Mouse (Mus musculus) testis, postnatal 10 days (tissue): Measurements from ENCODE around the gene Mtx3.
"Not testable (repeated sequence)": the region's sequence is repeated elsewhere in the genome, so short reads cannot be mapped to it uniquely, and the experiment has no call there.

Experiments used
- DNase-seq: peaks from one replicate; pipeline ENCODE4 v3.0.0; 2021; ENCODE audit warnings: low spot score

Gene Mtx3

DNA sequence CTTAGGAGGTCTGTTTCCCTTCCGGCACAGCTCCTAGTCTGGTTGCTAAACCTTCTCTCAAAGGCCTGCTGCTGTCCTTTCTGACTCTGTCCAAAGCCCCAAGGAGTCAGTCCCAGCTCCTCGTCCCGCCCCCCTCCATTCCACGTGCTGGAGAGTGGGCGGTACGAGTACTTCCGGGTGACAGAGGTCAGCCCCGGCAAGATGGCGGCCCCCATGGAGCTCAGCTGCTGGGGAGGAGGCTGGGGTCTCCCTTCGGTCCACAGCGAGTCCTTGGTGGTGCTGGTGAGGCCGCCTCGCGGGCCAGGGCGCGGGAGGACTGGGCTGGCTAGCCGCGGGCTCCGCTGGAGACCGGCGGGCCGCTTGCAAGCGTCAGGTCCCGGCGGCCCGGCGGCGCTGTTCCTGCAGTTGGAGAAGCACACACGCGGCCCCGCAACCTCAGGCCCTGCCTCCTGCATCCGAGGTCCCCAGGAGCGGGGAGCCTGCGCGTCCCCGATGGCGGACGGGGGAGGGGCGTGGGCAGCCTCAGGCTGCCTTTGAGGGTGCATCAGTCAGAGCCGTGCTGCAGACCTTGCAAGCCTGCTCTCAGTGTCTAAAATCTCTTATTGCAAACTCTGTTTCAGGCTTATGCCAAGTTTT lies at the start of gene Mtx3:
Mtx3 (plus strand) TSS at position 175 of the 636 bp plus-strand sequence.
- DNase-seq: peak; percentile 94

- no peak for DNase-seq
Observed at GRCm38 (mm10) chr13:92798830-92799229, 45.7 kb upstream of the Mtx3 start.

- DNase-seq: no peak
Observed at GRCm38 (mm10) chr13:92799306-92799925, 45.1 kb upstream of the Mtx3 start.

- no peak for DNase-seq
Observed at GRCm38 (mm10) chr13:92806785-92807184, 37.8 kb upstream of the Mtx3 start.

- DNase-seq: no peak
Observed at GRCm38 (mm10) chr13:92807849-92808248, 36.7 kb upstream of the Mtx3 start.

GRCm38 (mm10) chr13:92810592-92810991 lies 34.0 kb upstream of the Mtx3 start:
- DNase-seq: not testable (repeated sequence)

DNA sequence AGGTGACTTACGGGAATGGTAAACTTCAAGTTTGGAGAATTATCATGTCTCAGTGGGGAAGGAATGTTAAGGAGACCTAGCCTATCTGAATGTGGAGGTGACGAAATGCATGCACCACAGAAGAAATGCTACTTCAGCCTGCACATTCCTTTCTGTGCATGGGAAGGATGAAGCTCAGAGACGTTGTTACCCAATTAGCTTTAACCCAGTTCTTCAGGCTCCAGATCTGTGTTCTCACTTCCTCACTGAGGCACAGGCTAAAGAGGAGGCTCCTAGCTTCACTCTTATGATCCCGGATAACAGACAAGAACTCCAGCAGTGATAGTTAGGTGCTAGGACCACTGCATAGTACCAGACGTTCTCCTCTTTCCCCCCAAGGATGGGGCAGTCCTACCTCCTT lies 28.2 kb upstream of the Mtx3 start:
- DNase-seq: no peak

DNA sequence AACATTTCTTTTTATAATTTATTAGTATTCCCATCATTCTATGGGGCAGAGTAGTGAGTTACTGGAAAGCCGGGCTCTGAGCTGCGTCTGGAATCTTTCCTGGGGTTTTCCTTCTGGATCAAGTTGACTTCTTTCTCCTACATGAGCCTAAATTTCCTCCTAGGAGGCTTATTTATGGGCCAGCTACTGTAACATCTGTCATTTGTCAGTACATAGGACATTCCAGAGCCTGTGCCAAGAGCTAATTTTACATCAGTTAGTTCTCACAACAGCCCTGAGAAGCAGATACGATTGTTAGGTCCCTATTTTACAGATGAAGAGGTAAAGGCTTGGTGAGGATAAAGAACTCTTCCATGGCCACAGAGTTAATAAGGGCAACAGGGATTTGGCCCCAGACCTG lies 27.2 kb upstream of the Mtx3 start:
- DNase-seq: no peak

- DNase-seq: no peak
Observed at GRCm38 (mm10) chr13:92828820-92829219, 15.7 kb upstream of the Mtx3 start.

DNA sequence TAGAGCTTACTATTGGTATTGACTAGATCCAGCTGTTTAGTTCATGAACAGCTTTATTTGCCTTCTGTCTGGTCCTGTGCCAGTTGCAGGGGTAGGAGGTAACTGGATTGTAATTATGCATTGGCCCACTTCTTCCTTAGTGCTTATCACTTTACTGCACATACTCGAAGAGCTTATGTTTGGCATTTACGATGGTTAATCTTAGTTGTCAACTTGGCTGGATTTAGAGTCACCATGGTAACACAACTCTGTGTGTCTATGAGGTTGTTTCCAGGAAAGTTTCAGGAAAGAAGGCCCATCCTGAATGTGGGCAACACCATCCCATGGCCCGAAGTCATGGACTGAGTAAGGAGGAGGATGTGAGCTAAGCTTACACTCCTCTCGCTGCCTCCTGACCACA lies 11.4 kb upstream of the Mtx3 start:
- no peak for DNase-seq

DNA sequence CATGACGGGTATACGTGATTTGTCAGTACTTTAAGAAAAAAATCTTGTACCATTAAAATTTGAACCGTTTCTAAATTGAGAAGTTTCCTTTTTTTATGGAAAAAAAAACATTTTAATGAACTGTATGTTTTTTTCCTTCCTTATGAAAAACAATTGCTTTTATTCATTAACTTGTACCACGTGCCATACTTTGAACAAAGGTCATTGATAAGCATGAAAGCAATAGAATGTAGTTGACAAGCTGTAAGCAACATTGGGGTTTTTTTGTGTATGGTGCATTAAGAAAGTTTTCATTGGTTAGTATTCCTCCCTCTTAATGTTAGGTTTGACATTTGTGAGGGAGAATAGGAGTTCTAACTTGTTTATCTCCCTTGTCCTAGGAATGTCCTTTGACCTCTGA lies 1.9 kb downstream of the Mtx3 start:
- DNase-seq: no peak

DNA sequence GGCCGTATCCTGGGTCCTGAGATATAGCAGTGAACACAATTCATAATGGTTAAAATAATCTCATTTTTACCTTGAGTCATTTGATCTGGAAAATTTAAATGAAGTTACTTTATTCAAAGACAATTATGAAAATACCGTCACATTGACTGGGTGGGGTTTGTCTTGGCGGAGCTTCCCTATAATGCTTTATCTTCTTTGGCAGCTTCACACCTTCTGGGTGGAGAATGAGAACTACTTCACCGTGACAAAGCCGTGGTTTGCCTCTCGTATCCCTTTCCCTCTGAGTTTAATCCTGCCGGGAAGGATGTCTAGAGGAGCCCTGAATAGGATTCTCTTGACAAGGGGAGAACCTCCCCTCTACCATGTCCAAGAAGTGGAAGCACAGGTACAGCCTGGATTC lies 2.8 kb downstream of the Mtx3 start:
- no peak for DNase-seq

- no peak for DNase-seq
Observed at GRCm38 (mm10) chr13:92848002-92848401, 3.4 kb downstream of the Mtx3 start.

DNA sequence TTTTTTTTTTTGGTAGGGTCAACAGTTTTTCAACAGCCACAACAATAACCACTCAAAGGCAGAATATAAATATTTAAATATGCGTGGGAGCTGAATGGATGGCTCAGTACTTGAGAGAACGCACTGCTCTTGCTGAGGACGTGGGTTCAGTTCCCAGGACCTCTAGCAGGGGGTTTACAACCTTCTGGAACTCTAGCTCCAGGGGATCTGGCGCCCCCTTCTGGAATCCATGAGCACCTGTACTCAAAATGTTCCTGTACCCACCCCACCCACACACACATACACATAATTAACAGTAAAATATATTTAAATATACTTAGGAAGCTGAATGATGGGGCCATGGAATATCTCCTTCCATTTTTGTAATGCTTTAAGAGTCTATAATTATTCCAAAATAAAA lies 11.3 kb downstream of the Mtx3 start:
- no peak for DNase-seq

- DNase-seq: peak; percentile 27
Observed at GRCm38 (mm10) chr13:92858808-92859207, 14.2 kb downstream of the Mtx3 start.

DNA sequence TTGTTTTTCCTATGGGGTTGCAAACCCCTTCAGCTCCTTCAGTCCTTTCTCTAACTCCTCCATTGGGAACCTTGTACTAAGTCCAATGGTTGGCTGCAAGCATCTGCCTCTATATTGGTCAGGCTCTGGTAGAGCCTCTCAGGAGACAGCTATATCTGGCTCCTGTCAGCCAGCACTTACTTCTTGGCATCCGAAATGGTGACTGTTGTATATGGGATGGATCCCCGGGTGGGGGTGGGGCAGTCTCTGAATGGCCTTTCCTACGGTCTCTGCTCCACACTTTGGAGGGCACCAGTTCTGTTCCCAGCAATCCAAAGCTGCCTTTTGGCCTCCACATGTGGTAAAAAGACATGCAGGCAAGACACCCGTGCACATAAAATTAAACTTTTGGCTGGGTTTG lies 15.4 kb downstream of the Mtx3 start:
- DNase-seq: peak; percentile 33

DNA sequence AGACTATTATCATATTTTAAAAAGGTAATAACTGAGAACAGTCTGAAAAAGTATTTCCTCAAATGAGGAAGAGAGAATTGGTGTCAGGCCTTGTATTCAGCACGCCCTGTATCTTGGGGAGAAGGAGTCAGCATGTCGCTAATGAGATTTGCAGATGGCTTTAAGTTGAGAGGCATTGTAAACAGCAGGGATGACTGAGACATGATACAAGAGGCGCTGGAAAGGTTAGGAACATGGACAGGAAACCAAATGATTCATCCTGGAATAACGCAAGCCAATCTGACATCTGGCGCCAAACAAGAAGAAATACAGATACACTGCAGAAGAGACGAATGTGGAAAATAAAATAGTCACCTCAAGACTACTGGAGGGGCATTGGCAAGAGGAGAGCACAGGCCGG lies 20.8 kb downstream of the Mtx3 start:
- no peak for DNase-seq

DNA sequence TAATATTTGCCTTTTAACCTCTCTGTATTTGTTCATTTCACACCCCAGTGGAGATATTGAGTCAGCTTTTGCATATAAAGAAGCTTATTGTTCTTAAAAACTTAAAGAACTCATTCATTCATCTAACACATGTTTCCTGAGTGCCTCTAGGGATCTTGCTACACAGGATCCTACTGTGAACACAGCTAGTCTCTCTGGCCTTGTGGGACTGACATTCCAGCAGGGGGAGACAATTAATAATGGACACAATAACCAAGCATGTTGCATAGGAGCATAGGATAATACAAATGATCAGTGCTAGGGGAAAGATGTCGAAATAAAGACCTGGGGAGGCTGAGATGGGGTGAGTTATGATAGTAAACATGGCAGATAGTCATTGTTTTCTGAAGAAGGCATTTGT lies 22.1 kb downstream of the Mtx3 start:
- no peak for DNase-seq

GRCm38 (mm10) chr13:92879514-92879913 lies 35.0 kb downstream of the Mtx3 start:
- no peak for DNase-seq

DNA sequence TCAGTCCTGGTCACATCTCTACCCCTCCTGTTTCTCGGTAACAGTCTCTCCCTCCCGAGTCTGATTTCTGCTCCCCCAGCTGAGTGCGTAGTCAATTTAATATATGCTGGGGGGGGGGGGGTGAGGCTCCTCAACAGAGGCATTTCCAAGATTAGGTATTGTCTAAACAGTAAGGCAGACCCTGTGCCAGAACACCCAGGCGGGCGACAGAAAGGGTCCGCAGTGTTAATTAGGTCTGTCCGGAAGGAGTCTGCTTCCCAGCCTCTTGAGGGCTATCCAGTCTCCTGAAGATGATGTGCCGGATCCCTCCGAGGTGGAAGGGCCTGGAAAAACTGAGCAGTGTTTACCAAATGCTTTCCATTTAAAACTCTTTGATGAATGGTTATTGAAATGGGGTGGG lies 35.4 kb downstream of the Mtx3 start:
- no peak for DNase-seq

GRCm38 (mm10) chr13:92880589-92880988 lies 36.0 kb downstream of the Mtx3 start:
- DNase-seq: no peak

DNA sequence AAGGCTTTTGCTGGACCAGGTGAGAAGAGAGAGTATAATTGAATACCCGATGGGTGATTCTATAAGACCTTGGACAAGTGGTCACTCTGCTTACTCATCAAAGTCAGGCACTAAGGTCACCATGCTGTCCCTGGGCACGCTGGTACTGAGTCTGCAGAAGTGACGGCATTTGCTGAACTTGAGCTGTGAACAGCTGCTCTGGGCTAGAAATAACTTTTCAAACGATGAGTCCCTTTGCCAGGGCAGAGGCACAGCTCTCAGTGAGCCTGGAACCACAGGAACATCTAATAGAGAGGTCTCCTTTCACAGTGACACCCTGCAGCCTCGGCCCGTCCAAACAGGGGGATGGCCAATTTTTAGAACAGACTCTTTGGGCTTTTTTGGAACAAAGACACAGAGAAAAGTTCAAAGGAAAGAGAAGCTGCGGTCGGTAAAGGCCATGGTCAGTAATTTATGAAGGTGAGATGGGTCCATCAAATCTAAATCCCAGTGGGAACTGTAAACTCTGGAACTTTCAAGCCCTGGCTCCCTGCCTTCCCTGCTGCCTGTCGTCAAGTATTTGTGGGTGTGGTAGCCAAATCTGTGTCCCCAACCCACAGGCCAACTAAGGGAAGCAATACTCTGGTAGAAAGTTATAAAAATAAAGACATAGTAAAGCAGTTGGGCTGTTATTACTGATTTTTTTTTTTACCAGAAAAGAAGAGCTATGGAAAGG lies 37.9 kb downstream of the Mtx3 start:
- no peak for DNase-seq

DNA sequence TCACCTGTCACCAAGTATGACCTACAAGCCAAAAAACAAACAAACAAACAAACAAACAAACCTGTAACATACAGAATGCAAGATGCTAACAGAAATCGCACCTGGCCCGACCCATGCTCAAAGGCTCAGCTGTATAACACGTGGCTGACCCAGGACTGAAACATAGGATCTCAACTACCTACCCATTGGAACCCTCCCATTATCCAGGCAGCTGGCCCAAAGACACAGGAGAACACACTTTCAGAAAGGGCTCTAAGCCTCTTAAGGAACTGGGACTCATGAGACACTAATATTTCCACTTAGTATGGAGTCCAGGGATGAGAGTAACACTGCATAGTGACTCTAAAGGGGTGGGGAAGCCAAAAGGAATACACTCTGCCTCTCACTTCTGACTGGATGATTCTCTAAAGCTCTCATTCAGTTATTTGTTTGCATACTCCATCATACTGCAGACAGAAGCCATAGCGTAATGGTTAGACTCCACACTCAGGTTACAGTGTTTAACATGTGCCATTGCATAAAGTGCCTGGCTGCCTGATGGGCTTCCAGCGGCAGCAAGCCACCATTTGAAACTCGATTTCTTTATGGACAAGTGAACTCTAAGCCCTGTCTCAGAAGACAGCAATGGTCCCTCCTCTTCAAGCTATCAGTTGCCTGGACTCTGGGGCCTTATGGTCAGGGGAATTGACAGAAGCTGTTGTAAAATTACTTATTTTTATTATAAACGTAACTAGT lies 38.6 kb downstream of the Mtx3 start:
- DNase-seq: no peak
